Mouse (Mus musculus) CH12.LX (cell line): ENCODE results near the gene Gm49384. TPM values are rescaled to one million over a fixed set of nuclear protein-coding genes. Genes with fewer than 3 reads are reported as not detected.

Source experiments
- DNase-seq: peaks from one replicate; pipeline ENCODE4 v3.0.0-alpha.2; 2013; ENCODE audit errors: extremely low read depth
- H3K27ac ChIP-seq: 2 replicates; pipeline ENCODE4 v1.5.1; 2012; ENCODE audit warnings: low read depth, mild to moderate bottlenecking, control low read depth, moderate library complexity; ENCODE audit not compliant: insufficient read depth
- H3K27me3 ChIP-seq: replicated peaks from 2 replicates; pipeline ENCODE3; 2012; ENCODE audit warnings: inconsistent platforms
- H3K36me3 ChIP-seq, 2 experiments: replicated peaks in 1 of 2; 2 replicates each; pipeline versions ENCODE3 to v1.6.1; 2012; ENCODE audit warnings: inconsistent platforms in 1 of 2, low read length in 1 of 2, mild to moderate bottlenecking in 1 of 2, mixed read lengths in 1 of 2, moderate library complexity in 1 of 2; ENCODE audit not compliant: control insufficient read depth in 1 of 2, insufficient read depth in 1 of 2
- H3K4me1 ChIP-seq, 2 experiments: 2 replicates each; pipeline ENCODE4 v1.6.1; 2012; ENCODE audit warnings: inconsistent platforms in 1 of 2, moderate library complexity in 1 of 2; ENCODE audit not compliant: insufficient read depth in 2 of 2, control insufficient read depth in 1 of 2
- H3K4me2 ChIP-seq: 2 replicates; pipeline ENCODE4 v1.6.1; 2012; ENCODE audit warnings: low read depth, mild to moderate bottlenecking, control low read depth; ENCODE audit not compliant: poor library complexity, insufficient read depth, severe bottlenecking
- H3K4me3 ChIP-seq, 3 experiments: fragments of 150-350 bp in 1 of 3; sonication (generic) in 1 of 3; replicated peaks in 1 of 3; 2 replicates each; pipeline versions ENCODE3 to v1.5.1; 2011 to 2012; ENCODE audit warnings: low read depth in 2 of 3, low read length in 2 of 3, mild to moderate bottlenecking in 2 of 3, moderate library complexity in 2 of 3, control low read depth in 1 of 3, improper control_type of control experiment in 1 of 3, inconsistent platforms in 1 of 3, mixed read lengths in 1 of 3; ENCODE audit not compliant: poor library complexity in 1 of 3
- H3K79me2 ChIP-seq: replicated peaks from 2 replicates; pipeline ENCODE4 v1.6.1; 2012; ENCODE audit warnings: mild to moderate bottlenecking, moderate library complexity; ENCODE audit not compliant: control insufficient read depth, poor library complexity, insufficient read depth, severe bottlenecking; ENCODE audit errors: extremely low read depth
- H3K9ac ChIP-seq: 2 replicates; pipeline ENCODE4 v1.6.1; 2012; ENCODE audit warnings: low read depth, mild to moderate bottlenecking, control low read depth, moderate library complexity; ENCODE audit not compliant: insufficient read depth
- H3K9me3 ChIP-seq: replicated peaks from 2 replicates; pipeline ENCODE3; 2012; ENCODE audit warnings: low read length, inconsistent platforms, mixed read lengths
- BHLHE40 ChIP-seq: IDR thresholded peaks from 2 replicates; pipeline ENCODE4 v1.6.1; 2011; ENCODE audit warnings: mild to moderate bottlenecking, low read depth, low read length, improper control_type of control experiment
- CHD1 ChIP-seq: IDR thresholded peaks from 2 replicates; pipeline ENCODE4 v1.6.1; 2012; ENCODE audit warnings: low read depth, low read length, improper control_type of control experiment, inconsistent platforms
- CTCF ChIP-seq, 2 experiments: IDR thresholded peaks in 1 of 2; conservative IDR thresholded peaks in 1 of 2; 2 replicates each; pipeline ENCODE4 v1.5.1; 2011 to 2012; ENCODE audit warnings: low read depth in 2 of 2, low read length in 2 of 2, improper control_type of control experiment in 1 of 2, inconsistent platforms in 1 of 2, mild to moderate bottlenecking in 1 of 2, moderate library complexity in 1 of 2
- ELF1 ChIP-seq: IDR thresholded peaks from 2 replicates; pipeline ENCODE4 v1.6.1; 2014; ENCODE audit warnings: low read depth, mild to moderate bottlenecking, inconsistent platforms, low read length, improper control_type of control experiment
- HCFC1 ChIP-seq: IDR thresholded peaks from 2 replicates; pipeline ENCODE4 v1.6.1; 2012; ENCODE audit warnings: low read depth, mild to moderate bottlenecking, inconsistent platforms, low read length, improper control_type of control experiment
- IRF4 ChIP-seq: IDR thresholded peaks from 2 replicates; pipeline ENCODE4 v1.6.1; 2014; ENCODE audit warnings: low read depth, mild to moderate bottlenecking, inconsistent platforms, low read length, improper control_type of control experiment
- JUND ChIP-seq: conservative IDR thresholded peaks from 2 replicates; pipeline ENCODE4 v1.6.1; 2011; ENCODE audit warnings: low read depth, low read length, improper control_type of control experiment
- KAT2A ChIP-seq: IDR thresholded peaks from 2 replicates; pipeline ENCODE4 v1.6.1; 2012; ENCODE audit warnings: low read length, improper control_type of control experiment, inconsistent platforms; ENCODE audit not compliant: insufficient replicate concordance
- MAFK ChIP-seq: IDR thresholded peaks from 2 replicates; pipeline ENCODE4 v1.6.1; 2011; ENCODE audit warnings: low read length, improper control_type of control experiment; ENCODE audit not compliant: insufficient replicate concordance
- MAZ ChIP-seq: IDR thresholded peaks from 2 replicates; pipeline ENCODE4 v1.6.1; 2012; ENCODE audit warnings: low read depth, mild to moderate bottlenecking, inconsistent platforms, low read length, improper control_type of control experiment, moderate library complexity
- MEF2A ChIP-seq: IDR thresholded peaks from 2 replicates; pipeline ENCODE4 v1.6.1; 2014; ENCODE audit warnings: low read depth, mild to moderate bottlenecking, inconsistent platforms, low read length, improper control_type of control experiment, borderline replicate concordance
- MXI1 ChIP-seq: IDR thresholded peaks from 2 replicates; pipeline ENCODE4 v1.6.1; 2011; ENCODE audit warnings: mild to moderate bottlenecking, low read depth, low read length, improper control_type of control experiment
- NELFE ChIP-seq: IDR thresholded peaks from 2 replicates; pipeline ENCODE4 v1.6.1; 2011; ENCODE audit warnings: low read depth, low read length, improper control_type of control experiment
- PAX5 ChIP-seq: IDR thresholded peaks from 2 replicates; pipeline ENCODE4 v1.6.1; 2012; ENCODE audit warnings: low read length, inconsistent platforms, mixed read lengths
- RAD21 ChIP-seq: IDR thresholded peaks from 2 replicates; pipeline ENCODE4 v1.6.1; 2011; ENCODE audit warnings: low read depth, mild to moderate bottlenecking, low read length, improper control_type of control experiment, moderate library complexity
- RCOR1 ChIP-seq: conservative IDR thresholded peaks from 2 replicates; pipeline ENCODE4 v1.6.1; 2012; ENCODE audit warnings: low read depth, mild to moderate bottlenecking, inconsistent platforms, low read length, improper control_type of control experiment
- TBP ChIP-seq: conservative IDR thresholded peaks from 2 replicates; pipeline ENCODE4 v1.6.1; 2011; ENCODE audit warnings: low read depth, low read length, improper control_type of control experiment
- TCF12 ChIP-seq: IDR thresholded peaks from 2 replicates; pipeline ENCODE4 v1.6.1; 2014; ENCODE audit warnings: low read depth, mild to moderate bottlenecking, inconsistent platforms, low read length, improper control_type of control experiment
- USF2 ChIP-seq: conservative IDR thresholded peaks from 2 replicates; pipeline ENCODE4 v1.6.1; 2011; ENCODE audit warnings: low read depth, low read length, improper control_type of control experiment
- ZKSCAN1 ChIP-seq: IDR thresholded peaks from 2 replicates; pipeline ENCODE4 v1.6.1; 2012; ENCODE audit warnings: low read depth, inconsistent platforms, low read length, improper control_type of control experiment, borderline replicate concordance
- dilution Hi-C: fragments of 300-500 bp; cut with MboI; formaldehyde crosslinking; loops from 2 replicates; pipeline ENCODE4 v1.14.3; 2020; ENCODE audit warnings: low sequenced_read_pairs; ENCODE audit not compliant: extremely low pct_unique_long_range_greater_than_20kb, extremely low pct_ligation_motif_present
- in situ Hi-C: fragments of 300-500 bp; cut with MboI; formaldehyde crosslinking; loops from 3 replicates; pipeline ENCODE4 v1.14.3; 2019; ENCODE audit warnings: low sequenced_read_pairs, low pct_ligation_motif_present, low pct_unique_long_range_greater_than_20kb, mixed read lengths
- polyA plus RNA-seq: library from polyadenylated mRNA; unstranded; fragments of >175 nt; gene quantifications from 2 replicates; pipeline ENCODE4 v1.2.1, GENCODE M21; 2012; ENCODE audit warnings: low read depth; ENCODE audit not compliant: insufficient read length
- total RNA-seq, 2 experiments: library from RNA; depleted of rRNA; stranded (reverse); fragments of 300-350 nt in 1 of 2; fragments of >200 nt in 1 of 2; gene quantifications; 2 replicates each; pipeline ENCODE4 v1.2.3; 2012 to 2014

Gene Gm49384
- total and polyA plus RNA-seq, 3 experiments, result 23.4 to 54.9 (median 34.4) TPM

GRCm38 (mm10) chr12:69179371-69179770, 24.7 kb downstream of the Gm49384 start:
- H3K4me1 ChIP-seq, result peaks cover 4% of the 10 kb centered on the region in 2 experiments; a peak in 3 of 4 replicates
- in situ Hi-C loops, result no loop called here
- H3K36me3 ChIP-seq, result peaks cover 23 to 58% of the 10 kb centered on the region in 2 experiments
- H3K27me3 ChIP-seq, result no peaks in the 10 kb centered on the region
- no peak overlapping the region for H3K4me3 ChIP-seq
- no peak overlapping the region for H3K4me2 ChIP-seq
- peaks cover 3% of the 10 kb centered on the region for H3K9me3 ChIP-seq
- H3K9ac ChIP-seq, result no peak overlapping the region
- no peak overlapping the region for H3K27ac ChIP-seq
- peaks cover 20% of the 10 kb centered on the region for H3K79me2 ChIP-seq
- no peak for DNase-seq
- TF ChIP-seq MEF2A (no peak), BHLHE40 (no peak), CTCF (conservative IDR thresholded peaks at IDR 0.05 in 1 of 2, IDR thresholded peaks at IDR 0.05 in 1 of 2; ENCODE audit: low read depth in 2 of 2, low read length in 2 of 2) (no peak), PAX5 (no peak)
- dilution Hi-C loops, result no loop called here

DNA sequence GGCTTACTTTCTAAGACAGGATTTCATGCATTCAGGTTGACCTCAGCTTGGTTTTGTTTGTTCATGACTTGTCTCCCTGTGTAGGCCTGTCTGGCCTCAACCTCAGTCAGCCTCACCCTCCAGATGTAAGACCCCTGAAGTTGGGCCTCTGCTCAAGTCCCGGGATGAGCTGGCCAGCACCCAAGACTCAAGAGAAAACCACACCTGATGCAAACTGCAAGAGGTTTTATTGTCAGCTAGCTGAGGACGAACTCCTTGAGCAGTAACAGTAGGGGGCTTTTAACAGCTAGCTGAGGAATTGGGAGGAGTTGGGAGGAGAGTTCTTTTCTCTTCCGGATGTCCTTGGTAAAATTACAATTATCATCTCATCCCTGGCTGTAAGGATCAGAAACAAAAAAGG, 26.5 kb downstream of the Gm49384 start:
- H3K36me3 ChIP-seq, result peaks cover 26 to 69% of the 10 kb centered on the region in 2 experiments
- dilution Hi-C loops, result no loop called here
- no peak overlapping the region for H3K9ac ChIP-seq
- no peak for TF ChIP-seq IRF4
- TF ChIP-seq TBP, result no peak
- TF ChIP-seq JUND, result no peak
- TF ChIP-seq USF2, result no peak
- no peak for TF ChIP-seq RAD21
- no peak for TF ChIP-seq MAFK
- H3K4me1 ChIP-seq, result peaks cover 4% of the 10 kb centered on the region in 2 experiments; a peak in 3 of 4 replicates
- in situ Hi-C loops, result no loop called here
- peaks cover 8% of the 10 kb centered on the region; the same call in 1 of the 2 replicates for H3K79me2 ChIP-seq
- no peaks in the 10 kb centered on the region for H3K27me3 ChIP-seq
- no peak for DNase-seq
- H3K27ac ChIP-seq, result no peak overlapping the region
- H3K9me3 ChIP-seq, result peaks cover 3% of the 10 kb centered on the region
- H3K4me3 ChIP-seq, result no peak overlapping the region
- no peak overlapping the region for H3K4me2 ChIP-seq

GRCm38 (mm10) chr12:69175975-69176374, 28.1 kb downstream of the Gm49384 start:
- dilution Hi-C loops, result no loop called here
- Histone ChIP-seq H3K4me2 (no peak overlapping the region), H3K36me3 (peaks cover 22 to 64% of the 10 kb centered on the region in 2 experiments), H3K9me3 (peaks cover 3% of the 10 kb centered on the region), H3K9ac (no peak overlapping the region)
- no peak for DNase-seq
- in situ Hi-C loops, result no loop called here
- TF ChIP-seq RAD21 (no peak), KAT2A (no peak), RCOR1 (no peak), HCFC1 (no peak), MAZ (no peak), ELF1 (no peak), MEF2A (no peak), TCF12 (no peak), JUND (no peak), CTCF (conservative IDR thresholded peaks at IDR 0.05 in 1 of 2, IDR thresholded peaks at IDR 0.05 in 1 of 2; ENCODE audit: low read depth in 2 of 2, low read length in 2 of 2) (no peak), CHD1 (no peak), ZKSCAN1 (no peak), NELFE (no peak), MXI1 (no peak), USF2 (no peak)
- TF ChIP-seq, all 38 proteins: peak for 0
- Histone ChIP-seq H3K4me3 (no peak overlapping the region), H3K4me1 (peaks cover 0 to 4% of the 10 kb centered on the region in 2 experiments; a peak in 1 of 4 replicates), H3K27me3 (no peaks in the 10 kb centered on the region), H3K27ac (no peak overlapping the region), H3K79me2 (0 out of 2 replicates have a peak, but pooled peaks cover 5% of the 10 kb centered on the region)
